14 mouse cellular contexts compared by ENCODE assay signal in the genomic region with DNA sequence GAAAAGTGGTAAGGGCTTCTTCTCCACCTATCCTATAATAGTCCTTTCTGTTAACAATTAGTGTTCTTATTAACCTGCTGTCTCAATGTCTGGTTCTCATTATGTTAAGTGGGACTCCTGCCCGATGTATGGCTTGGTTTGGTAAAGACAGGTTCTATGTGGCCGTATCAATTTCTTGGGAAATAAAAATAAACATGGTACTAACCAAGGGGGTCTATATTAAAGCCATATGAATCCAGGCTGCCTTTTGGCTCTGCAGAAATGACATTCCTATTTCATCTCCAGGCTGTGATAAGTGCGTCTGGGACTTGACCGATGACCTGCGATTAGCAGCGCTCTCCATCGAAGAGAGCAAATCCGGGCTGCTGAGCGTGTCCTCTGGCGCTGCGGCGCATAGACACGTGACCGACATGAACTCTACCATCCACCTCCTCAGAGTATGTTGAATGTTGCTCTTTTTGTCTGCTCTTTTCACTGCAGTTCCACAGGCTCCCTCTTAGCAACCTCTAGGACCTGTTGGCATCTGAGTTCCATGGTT.
"Had no signal": no experiment of that assay in that cellular context is flagged by ENCODE, and none has a peak within 500 bp of the region (broad histone marks: within the 10 kb centered on the region; RNA-seq: fewer than 3 reads in every experiment).

No protein-coding gene starts in this region.

- H3K9me3 ChIP-seq: liver, embryonic 15.5 days; midbrain, embryonic 10.5 days; midbrain, embryonic 15.5 days; neural tube, embryonic 13.5 days; stomach, embryonic 15.5 days had no signal

- DNase-seq: kidney, postnatal 25 days; lung, adult 2 months; lung, postnatal 36 days; retina, postnatal 1 day; right cerebral cortex, postnatal 14 days; thymus, adult 2 months; thymus, postnatal 25 days had no signal

- H3K9ac ChIP-seq: liver, embryonic 15.5 days; midbrain, embryonic 15.5 days; neural tube, embryonic 13.5 days; stomach, embryonic 15.5 days had no signal

- H3K27ac ChIP-seq: liver, embryonic 15.5 days; midbrain, embryonic 10.5 days; midbrain, embryonic 15.5 days; neural tube, embryonic 13.5 days; stomach, embryonic 15.5 days had no signal

- H3K4me3 ChIP-seq: liver, embryonic 15.5 days; midbrain, embryonic 10.5 days; midbrain, embryonic 15.5 days; neural tube, embryonic 13.5 days; stomach, embryonic 15.5 days had no signal

- H3K4me2 ChIP-seq: liver, embryonic 11.5 days; liver, embryonic 15.5 days; midbrain, embryonic 15.5 days; neural tube, embryonic 13.5 days; stomach, embryonic 15.5 days had no signal

- H3K27me3 ChIP-seq: liver, embryonic 15.5 days; midbrain, embryonic 15.5 days; neural tube, embryonic 13.5 days; stomach, embryonic 15.5 days had no signal

- H3K36me3 ChIP-seq: liver, embryonic 15.5 days; midbrain, embryonic 10.5 days; midbrain, embryonic 15.5 days; neural tube, embryonic 13.5 days had no signal

- H3K4me1 ChIP-seq: liver, embryonic 15.5 days; stomach, embryonic 15.5 days had no signal

- ATAC-seq: lung, postnatal 0 days; midbrain, embryonic 15.5 days had no signal
